Mouse (Mus musculus) frontal cortex, adult (tissue): Measurements from ENCODE around the gene Ngp.

Experiments
- ATAC-seq: cut with Nextera tagmentation; 2 replicates; pipeline ENCODE4 v1.9.2; 2017; ENCODE audit warnings: mild to moderate bottlenecking, moderate library complexity, mixed read lengths; ENCODE audit not compliant: low TSS enrichment

Ngp gene

DNA sequence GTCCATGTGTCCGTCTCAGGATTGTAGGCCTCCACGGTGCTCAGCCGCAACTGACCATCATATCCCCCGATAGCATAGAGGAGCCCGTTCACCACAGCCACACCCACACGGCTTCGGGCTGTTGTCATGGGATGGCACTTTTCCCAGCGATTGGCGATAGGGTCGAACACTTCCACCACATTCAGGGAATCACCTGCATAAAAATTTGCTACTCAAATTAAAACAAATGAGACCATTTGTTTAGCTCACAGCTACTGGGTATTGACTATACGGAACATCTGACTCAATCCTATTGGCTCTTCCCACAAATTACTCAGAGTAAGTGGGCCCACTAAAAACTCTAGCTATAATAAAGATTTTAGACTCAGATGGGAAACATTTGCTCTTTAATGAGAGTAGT, 16.5 kb downstream of the Ngp start:
- no peak for ATAC-seq

DNA sequence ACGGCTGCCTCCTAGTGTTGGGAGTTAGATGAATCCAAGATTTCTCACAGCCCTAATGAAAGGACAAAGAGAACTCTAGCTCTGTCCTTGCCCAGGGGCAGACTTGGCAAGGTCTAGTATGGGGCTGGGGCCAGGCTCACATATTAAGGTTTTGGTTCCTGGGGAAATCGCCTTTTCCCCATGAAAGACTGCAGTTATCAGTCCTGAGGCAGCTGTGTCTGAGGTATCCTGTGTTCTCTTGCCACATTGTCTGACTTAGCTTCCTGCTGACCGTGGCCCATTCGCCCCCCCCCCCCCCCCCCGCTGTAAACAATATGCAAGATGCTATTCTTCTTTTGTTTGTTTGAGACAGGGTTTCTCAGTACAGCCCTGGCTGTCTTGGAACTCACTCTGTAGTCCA, 20.5 kb downstream of the Ngp start:
- ATAC-seq = no peak

DNA sequence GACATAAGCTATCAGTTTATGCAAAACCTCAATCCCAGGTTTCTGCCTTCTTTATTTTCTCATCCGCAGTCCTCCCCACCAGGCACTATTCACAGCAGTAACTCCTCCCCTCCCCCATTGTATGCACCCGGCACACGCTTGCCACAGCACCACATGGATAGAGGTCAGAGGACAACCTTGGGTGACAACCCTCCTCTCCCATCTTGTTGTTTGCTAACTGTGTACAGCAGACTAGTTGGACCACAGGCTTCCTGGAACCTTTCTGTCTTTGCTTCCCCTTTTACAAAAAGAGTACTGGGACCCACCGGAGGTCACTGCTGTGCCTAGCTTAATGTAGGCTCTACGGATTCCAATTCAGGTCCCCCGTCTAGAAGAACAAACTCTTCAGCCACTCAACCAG, 21.0 kb downstream of the Ngp start:
- no peak for ATAC-seq

DNA sequence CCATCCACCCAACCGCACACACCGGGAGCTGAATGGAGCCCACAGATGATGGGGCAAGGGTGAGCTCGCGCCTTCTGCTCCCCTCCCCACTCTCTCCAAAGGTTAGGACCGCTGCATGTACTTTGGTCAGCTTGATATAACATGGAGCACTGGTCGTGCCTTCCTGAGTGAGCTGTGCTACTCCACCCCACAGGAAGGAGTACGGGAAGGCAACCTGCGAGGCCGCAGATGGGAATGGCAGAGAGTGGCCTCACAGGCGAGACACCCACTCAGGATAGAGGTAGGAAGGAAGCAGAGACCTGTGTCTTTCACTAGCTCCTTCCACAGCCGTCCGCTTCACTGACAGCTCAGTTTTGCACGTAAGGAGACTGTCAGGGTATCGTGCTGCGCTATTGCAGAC, 28.8 kb downstream of the Ngp start:
- ATAC-seq = no peak

DNA sequence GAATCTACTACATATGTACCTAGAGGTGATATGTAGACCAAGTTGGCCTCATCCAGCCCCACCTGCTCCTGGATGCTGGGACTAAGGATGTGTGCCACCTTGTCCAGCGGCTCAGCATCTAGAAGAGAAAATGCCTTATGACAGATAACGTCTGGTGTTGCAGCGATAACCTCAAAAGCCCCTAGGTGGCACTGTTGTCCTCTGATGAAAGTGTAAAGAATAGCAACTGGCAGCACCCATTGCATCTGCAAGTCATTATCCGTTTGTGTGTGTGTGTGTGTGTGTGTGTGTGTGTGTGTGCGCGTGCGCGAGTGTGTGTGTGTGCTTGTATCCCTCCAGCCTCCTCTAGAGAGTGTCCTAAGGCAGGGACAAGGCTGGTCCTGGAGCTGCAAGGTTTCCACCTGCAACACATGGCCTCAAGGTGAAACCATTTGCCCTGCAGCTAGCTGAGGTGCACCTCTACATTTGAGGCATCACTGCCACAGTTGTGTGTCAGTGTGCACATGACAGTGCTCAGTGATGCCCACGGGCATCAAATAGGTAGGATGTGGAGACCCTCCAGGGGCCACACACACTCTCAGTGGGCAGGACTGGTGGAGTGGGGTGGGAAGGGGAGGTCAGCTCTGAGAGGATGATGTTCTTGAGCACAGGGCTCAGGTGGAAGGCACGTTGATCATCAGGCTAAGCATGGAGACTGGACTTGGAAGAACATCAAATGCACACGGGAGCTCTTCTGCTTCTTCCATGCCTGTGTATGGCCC, 29.5 kb downstream of the Ngp start:
- peak; percentile 89 for ATAC-seq

DNA sequence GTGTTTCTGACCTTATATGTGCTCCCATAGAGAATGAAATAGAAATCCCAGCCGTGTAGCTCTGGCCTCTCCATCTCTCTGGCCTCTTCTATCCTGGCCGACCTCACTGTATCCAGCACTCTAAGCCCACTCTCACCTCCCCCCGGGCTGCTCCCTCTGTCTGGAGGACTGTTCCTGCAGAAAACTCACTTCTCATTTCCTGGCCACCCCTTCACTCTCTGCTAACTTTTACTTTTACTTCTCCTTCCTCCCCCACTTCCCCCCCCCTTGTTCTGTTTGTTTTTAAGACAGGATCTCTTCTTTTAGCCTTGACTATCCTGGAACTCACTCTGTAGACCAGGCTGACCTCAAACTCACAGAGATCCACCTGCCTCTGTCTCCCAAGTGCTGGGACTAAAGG, 33.0 kb downstream of the Ngp start:
- ATAC-seq = no peak

DNA sequence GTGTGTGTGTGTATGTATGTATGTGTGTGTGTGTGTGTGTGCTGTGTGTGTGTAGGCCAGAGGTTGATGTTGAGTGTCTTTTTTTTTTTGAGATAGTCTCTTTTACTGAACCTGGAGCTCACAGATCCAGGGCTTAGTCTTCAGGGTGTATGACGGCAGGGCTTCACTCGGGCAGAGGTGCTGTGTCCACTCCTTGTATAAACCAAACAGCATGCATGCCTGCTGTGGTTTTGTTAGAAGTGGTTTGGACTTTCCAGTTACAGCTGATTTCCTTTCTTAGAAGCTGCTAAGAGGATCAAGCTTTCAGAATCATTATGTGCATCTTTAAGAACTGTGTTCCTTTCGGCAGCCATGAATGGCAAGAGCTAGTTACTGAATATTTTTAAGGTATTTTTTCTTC, 38.4 kb downstream of the Ngp start:
- ATAC-seq = no peak

DNA sequence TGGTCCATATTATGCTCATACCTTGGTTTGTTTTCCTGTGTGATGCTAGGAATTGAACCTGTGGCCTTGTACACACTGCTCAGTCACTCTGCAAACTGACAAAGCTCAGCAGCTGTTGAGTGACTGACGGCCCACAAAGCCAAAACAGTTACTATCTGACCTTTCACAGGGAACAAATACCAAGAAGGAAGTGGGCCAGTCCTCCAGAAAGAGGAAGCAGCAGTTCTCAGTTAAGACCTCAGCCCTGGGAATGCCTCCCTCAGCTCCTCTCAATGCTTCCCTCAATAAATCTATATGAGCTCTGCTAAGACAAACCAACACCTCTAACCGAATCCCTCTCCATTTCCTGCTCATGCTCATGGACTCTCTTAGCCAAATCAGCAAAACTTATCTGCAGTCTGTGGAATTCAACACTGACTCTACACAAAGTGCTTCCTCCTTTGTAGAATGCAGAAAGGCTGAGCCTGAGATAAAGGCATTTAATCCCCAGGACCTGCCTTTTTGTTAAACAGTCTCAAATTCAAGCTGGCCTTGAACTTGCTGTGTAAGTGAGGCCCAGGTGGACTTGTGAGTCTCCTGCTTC, 39.7 kb downstream of the Ngp start:
- no peak for ATAC-seq

DNA sequence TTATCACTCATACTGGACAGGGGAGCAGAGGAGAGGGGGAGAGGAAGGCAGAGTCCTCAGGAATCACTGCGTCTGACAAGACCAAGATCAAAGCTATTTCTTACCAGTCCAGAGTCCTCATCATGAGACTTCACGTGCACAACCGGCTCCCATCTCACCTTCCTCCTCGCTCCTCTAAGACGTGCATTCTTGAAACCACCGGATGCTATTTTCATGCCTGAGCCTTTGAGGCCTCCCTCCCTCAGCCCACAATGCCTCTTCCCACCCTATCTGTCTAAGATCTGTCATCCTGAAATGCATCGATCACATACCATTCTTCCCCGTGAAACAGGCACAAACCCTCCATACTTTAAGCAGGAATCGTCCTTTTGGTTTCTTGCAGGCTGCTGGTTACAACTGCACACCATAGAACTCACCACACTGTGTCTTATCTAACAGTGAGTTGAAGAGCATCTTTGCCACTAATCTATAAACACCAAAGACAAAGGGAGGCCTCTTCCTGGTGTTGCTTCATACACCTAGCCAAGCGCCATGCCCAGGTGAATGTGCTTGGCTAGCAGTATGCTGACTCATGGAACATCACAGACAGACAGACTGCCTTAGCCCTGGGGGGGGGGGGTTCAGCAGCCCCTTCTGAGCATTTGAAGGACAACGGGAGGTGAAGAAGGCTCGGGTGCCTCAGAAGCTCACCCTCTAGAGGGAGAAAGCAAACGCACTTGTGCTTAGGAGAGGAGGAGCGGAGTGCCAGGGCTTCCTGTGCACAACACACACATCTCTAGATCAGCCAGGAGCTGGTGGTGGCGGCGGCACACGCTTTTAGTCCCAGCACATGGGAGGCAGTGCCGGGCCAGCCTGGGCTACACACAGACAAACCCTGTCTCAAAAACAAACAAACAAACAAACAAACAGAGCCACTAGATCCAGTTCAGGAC, 41.6 kb downstream of the Ngp start:
- no peak for ATAC-seq

DNA sequence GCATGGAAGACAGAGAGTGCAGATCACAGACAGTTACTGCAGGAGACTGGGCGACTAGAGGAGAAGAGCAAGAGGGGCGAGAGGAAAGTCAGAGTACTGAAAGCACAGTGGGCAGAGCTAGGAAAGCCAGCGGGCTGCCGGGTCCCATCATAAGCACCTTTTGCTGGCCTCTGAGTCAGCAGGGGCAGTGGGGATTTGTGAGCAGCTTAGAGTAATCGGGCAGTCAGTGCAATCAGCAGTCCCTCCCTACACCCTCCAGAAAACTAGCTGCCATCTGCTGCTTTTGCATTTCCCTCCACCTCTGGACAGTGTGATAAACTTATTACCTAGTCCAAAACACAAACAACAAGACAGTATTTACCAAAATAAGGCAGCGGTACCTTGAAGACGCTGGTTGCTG, 42.8 kb downstream of the Ngp start:
- no peak for ATAC-seq

DNA sequence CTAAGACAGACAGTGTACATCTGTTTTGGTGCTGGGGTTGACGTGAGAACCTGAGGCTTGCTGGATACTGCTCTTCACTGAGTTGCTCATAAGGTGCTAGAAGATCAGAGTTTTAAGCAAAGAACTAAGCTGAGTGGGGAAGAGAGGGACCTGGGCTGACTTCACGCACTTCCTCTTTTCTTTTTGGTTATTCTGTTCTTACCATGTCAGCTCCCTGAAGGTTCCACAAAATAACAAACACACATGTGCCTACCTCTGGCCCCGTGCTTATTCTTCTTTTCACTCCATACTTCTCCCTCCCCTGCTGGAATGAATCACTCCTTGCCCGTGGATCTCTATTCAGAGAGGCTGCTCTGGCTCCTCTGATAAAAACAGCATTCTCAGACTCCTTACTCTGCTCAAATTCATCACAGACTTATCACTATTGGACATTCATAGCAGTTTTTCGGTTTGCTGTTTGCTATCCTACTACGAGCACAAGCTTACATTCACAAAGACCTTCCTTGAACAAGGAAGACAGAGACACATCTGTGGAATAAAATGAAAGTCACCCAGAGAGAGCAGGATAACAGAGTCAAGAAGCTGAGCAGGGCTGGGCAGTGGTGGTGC, 44.5 kb downstream of the Ngp start:
- ATAC-seq = no peak

DNA sequence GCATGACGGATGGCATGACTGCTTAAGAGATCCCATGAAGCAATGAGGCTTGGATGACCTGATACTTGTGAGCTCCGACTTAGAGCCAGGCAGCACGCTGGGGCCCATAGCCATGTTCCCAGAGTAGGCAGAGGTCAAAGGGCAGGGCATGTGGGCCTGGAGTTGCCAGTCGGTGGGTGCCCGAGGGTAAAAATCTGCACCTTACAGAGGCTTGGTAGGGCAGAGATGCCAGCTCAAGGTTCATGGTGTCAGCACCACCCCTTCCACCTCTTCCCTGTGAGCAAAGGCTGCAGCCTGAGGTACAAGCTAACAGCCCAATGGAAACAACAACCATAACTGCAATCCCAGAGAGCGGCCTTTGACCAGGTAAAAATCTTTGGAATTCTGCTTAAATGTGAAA, 45.8 kb downstream of the Ngp start:
- no peak for ATAC-seq

DNA sequence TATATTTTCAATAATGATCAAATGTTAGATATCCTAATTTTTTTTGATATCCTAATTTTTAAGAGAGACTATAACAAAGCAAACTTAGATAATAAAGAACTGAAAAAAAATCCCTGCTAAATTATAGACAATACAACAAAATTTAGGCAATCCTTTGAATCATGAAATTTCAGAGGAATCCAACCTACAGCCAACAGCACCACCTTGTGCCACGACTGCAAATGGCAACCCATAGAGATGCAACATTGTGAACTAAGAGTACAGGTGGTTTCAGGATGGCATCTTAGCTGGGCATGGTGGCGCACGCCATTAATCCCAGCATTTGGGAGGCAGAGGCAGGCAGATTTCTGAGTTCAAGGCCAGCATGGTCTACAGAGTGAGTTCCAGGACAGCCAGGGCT, 46.6 kb downstream of the Ngp start:
- no peak for ATAC-seq
